Mouse (Mus musculus) right cerebral cortex, postnatal 4 days (tissue): ENCODE measurements around the gene Tardbp.
A peak's percentile ranks its signal among the peaks of the same experiment; 100 is the strongest.

ENCODE experiments used
- DNase-seq: peaks from one replicate; pipeline ENCODE4 v3.0.0-alpha.2; 2022

The Tardbp gene

DNA sequence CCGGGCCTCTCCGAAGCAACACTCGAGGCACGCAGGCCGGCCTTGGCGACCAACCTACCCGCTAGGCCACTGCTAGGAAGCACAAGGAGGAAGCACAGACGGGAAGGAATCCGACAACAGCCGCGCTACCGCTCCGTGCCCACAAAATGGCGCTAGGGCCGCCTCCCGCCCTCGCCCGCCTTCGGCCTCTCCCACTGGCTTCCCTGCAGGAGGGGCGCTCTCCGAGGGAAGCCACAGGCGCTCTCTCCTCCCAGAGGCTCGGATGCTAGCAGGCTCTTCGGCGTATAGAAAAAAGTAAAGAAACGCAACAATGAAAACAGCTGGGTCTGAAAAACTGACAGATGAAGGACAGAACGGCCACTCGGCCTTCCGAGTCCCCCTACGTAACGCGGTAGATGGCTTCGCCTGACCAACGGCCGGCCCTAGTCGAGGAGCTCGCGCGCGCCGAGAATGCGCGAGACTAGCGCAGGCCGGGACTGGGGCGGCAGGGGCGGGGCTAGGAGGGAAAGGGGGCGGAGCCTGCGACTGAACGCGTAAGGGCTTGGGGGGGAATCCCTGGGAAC lies at the start of gene Tardbp:
Tardbp (minus strand) TSS at position 397 of the 563 bp plus-strand sequence.
- peak; percentile 98 for DNase-seq

DNA sequence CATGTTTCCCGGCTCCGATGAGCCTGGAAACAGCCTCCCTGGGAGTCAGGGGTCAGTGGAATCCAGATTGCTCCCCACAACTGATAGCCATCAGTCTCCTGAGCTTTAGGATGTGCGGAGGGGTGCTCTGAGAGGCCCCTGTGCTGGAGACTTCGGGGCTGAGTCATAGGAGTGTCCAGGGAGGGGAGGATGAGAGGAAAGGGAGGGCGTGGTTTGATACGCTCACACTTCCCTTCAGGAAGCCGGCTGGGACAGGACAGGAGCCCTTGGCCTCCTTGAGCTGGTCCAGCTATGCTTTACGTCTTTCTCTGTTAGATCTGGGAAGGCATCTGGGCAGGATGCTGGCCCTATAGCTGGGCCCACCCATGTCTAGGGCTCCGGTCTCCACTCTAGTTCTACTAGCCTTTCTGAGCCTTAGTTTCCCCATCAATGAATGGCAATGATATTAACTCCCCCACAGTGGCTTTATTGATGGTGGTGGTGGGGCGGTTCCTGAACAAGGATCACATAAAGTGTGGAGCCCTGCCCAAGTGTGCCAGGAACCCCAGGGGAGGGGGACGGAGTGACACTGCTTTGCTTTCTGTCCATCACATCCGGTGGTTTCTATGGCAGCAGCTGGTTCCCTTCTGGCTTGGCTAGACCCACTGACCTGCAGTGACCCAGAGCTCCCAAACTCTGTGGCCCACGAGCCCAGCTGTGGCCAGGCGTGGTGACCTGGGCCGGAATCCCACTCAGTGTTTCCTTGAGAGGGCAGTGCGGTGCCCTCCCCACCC lies 49.6 kb upstream of the Tardbp start:
- no peak for DNase-seq

DNA sequence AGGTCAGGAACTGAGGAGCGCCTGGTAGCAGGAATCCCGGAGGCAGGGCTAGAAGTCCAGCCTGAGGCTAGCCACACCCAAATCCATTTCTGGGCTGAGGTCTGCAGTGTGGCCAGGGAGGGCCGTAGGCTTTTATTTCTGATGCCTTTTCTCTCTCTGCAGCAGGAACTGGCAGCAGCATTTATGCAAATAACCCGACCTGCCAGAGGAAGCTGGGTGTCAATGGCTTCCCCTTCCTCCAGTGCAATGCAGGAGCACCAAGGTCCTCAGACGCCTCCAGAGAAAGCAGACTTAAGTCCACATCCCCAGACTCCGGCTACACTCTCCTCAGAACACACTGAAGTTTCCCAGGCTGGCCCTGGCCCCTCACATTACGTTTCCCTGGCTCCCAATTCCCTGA lies 48.2 kb upstream of the Tardbp start:
- DNase-seq: no peak

DNA sequence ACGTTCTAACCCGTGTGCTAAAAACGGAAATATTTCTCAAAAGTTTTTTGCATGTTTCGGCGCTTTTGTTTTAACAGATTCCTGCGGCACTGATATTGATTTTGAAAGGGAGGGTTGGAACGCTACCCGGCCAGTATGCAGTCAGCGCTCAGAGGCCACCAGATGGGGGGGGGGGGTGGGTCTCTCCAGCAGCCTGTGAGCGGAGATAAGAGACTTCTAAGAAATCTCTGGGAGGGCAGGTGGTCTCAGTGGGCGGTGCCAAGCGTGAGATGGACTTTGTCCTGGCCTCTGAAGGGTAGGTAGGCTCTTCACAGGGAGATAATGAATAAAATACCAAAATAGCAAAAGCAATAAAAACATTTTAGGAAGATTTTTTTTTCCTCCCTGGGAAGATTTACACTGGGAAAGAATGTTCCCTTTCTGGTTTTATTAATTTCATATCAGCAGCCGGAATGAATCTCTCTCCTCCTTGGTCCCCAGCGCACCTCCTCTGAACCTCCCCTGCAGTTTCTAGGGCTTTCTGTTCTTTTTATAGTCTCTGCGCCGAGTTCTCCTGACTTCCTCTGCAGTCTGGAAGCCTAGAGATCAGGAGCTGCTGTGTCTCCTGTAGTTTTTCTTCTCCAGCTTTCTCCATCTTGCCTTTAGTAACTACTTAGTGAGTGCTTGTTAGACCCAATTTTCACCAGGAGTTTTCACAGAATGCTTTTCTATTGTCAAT lies 44.6 kb upstream of the Tardbp start:
- no peak for DNase-seq

DNA sequence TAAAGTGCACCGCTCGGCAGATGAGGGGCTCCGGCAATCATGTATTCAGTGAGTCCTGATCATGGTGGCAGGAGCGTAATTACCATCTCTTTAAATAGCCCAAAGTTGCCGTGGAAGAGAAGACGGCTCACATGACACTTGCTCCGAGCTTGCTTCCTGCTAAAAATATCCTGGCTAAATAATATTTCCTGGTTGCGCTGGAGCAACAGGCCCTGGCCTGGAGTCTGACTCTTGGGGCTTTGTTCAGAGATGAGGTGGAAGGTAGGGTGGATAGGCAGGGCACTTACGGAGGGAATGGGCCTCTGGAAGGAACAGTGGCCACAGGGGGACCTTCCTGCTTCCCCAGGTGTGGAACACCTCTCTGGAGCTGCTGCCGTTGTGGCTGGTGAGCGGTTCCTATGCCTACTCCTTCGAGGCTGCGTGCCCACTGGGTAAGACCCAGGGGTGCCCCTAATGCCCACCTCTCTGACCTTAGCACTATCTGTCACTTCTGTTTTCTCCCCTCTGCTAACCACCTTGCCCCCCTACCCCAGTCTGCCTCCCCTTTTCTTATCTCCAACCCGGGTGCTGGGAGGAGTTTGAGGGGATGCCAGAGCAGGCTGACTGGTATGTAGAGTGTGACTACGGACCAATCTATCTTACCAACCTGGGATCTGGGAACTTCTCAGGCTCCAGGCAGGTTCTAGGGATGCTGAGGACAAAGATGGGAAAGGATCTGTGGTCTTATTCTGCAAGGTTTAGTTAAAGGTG lies 40.4 kb upstream of the Tardbp start:
- no peak for DNase-seq

DNA sequence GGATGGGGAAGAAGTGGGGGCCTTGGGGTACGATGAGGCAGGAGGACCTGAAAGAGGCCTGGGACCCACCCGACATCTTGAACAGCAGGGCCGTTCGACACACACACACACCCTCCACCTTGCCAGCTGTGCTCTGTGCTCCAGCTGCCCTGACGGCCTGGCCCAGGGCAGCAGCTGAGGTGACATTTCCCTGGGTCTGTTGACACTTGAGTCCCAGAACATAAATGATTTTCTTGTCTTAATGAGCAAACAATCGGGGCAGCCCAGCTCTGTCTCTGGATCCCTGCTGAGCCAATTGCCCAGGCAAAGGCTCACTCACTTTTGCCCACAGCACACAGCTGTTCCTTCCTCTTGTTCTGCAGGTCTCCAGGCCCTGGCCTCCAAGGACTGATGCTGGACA lies 37.2 kb upstream of the Tardbp start:
- DNase-seq: no peak

DNA sequence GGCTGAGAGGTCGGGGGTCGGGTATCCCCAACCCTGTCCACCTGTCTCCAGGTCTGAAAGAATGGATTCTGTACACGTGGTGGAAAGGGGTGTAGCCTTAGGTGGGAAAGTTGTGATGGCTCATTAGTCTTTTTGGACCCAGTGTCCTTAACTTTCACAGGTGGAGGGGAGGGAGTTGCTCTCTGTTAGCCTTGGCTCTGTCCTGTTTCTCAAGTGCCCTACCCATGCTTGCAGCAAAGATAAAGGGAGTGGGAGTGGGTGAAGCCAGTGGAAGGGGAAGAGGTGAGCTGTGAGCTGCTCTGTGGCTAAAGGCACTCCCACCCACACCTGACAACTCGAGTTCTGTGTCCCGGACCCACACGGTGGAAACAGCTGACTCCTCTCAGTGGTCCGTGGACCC lies 36.5 kb upstream of the Tardbp start:
- DNase-seq: no peak

DNA sequence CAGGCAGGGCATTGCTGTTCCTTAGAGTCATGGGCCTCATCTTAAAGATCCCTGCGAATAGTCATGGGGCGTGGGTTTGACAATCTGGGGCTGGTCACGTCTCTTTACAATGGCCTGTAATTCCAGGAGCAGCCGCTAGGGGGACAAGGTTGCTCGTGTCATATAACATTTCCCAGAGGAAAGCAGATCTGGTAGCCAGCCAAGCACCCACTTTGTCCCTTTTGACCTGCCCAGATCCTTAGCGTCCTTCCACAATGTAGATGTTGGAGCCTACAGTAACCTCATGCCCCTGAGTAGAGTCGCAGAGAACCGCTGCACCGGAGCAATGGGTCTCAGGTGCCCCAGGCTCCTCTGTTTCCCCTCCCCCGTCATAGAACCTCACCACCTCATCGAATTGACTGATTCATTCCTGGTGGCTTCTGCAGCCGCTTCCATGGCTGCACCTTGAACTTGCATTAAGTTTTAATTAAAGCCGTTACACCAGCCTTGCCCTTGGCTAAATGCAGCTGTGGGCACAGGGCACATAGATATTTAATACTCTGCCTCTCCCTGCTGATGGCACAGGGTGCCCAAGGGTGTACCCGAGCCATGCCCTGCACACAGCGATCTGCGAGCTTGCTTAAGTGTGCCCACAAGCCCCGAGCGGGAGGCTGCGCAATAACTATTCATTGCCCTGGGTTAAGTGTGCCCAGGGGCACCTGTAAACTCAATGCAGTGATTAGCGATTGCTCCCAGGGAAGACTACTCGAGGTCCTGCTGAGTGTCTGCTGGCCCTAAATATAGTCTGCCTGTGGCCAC lies 35.5 kb upstream of the Tardbp start:
- peak; percentile 73 for DNase-seq

DNA sequence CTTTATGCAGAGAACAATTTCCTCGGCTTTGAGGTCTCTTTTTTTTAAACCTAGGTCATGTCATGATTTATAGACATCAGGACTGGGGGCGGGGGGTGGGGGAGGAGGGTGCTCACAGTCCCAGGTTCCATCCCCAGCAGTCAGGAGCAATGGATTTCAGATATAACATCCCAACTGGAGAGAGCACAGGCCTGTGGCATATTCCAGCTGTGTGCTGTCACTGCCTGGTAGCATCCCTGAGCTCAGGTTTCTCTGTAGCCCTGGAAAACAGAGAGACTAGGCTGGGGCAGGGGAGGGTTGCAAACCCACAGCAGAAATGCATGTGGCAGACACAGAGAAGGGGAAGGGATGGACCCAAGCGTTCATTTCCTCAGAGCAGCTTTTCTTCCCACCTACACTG lies 33.4 kb upstream of the Tardbp start:
- no peak for DNase-seq

DNA sequence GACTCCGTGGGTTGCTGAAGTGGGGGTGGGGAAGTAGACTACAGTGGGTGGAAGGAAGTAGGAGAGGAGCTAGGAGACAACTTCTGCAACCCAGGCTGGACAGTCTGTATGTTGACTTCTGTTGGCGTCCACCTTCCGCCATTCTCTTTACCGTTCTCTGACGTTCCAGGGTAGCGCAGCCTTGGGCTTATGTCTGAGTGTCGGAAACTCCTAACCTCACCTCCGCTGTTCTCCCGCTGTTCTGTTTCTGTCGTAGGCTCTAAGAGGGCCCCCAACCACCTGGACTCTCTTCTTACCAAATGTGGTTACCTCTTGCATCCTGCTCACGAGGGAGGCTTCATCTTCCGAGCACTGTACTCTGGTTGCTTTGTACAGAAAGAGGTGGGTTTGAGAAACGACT lies 31.0 kb upstream of the Tardbp start:
- DNase-seq: no peak

DNA sequence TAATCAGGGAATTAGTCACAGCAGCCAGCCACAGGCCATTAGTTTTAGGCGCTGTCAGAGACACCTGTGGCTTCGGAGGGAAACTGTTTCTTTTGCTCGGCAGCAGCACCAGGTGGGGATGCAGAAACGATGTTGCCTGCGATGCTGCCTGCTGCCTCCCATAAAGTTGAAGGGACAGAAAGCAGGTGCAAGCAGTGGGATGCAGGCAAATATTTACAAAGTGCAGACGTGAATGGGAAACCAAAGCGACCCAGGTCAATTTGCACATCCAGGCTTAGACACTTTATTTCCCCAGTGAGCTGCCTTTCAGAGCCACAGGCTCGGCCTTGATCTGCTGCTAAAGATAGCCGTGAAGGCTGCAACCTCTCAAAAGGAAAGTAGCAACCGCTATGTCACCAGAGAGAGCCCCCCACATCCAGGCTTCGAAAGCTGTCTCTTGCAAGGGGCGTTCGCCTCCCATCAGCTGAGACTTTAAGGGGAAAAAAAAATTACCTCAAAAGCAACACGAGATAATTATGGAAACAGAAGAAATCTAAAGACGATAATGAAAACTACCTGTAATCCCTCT lies 30.0 kb upstream of the Tardbp start:
- DNase-seq: no peak

DNA sequence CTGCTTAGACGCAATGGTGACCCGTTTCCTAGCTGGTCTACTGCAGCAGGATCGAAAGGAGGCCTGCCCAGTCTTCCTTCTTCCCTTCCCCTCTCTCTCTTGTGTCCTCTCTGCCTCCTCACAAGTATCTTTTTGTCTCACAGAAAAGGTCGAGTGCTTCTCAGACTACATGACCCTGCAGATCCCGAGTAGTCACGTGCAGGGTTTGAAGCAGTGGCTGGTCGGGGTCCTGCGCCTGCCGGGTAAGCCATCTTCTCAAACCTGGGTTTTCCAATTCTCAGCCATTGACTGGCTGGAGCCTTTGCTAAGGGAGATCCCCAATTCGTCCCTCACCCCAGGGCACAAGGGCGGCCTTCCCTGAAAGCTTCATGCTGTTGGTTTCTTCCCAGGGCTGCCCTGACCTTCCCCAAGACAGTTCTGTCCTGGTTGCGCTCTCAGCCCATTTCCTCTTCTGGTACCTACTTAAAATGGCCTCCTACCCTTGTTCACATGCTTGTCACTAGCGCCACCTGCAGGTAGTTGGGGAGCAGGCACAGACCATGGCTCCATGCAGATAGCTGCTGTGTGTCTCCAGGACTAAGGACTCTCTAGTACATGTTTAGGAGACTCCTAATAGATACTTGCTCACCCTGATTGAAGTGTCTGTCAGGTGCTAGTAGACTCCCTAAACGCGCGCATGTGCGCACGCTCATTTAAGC lies 28.0 kb upstream of the Tardbp start:
- peak; percentile 28 for DNase-seq

DNA sequence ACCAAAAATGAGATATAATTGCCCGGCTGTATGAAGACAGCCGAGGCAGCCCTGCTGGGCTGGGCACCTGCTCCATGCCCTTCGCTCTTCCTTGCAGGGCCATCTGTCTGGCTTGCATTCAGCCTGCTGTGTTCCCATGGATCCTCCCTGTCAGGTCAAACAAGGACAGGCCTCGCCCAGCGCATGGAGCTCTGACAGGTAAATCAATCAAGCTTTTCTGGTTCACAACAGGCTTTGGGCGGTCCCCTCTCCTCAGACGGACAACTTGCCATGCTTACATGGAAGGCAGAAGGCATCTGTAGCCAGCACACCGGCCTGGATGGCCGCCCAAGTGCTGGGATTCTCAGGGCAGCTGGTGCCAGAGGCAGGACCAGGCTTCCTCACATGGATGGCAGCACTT lies 24.2 kb upstream of the Tardbp start:
- no peak for DNase-seq

DNA sequence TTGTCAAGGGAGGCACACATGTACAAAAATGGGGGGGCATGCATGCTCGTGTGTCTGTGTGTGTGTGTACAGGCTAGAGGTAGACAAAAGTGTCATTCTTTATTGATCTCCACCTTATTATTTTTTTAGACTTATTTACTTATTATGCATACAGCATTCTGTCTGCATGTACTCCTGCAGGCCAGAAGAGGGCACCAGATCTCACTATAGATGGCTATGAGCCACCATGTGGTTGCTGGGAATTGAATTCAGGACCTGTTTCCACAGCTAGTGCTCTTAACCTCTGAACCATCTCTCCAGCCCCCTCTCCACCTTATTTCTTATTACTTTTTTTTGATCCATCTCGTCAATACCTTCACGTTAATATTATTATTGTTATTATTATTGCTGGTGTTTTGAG lies 22.5 kb upstream of the Tardbp start:
- DNase-seq: no peak

DNA sequence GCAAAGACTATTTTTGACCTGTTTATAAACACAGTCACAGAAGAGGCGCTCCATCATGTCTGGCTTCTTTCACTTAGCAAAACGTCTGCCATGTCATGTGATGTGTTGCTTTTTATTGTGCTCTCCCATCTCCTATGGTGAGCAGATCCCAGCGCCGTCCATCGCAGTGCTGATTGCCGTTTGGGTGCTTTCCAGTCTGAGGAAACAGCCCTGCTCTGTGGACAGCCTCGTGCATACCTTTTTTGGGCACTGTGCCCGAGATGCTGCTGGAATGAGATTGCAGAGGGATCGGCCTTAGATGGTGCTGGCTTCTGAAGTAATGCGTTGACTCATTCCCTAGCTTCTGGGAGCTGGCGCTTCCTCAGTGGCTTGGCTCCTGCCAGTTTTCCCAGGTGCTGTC lies 19.8 kb upstream of the Tardbp start:
- no peak for DNase-seq

DNA sequence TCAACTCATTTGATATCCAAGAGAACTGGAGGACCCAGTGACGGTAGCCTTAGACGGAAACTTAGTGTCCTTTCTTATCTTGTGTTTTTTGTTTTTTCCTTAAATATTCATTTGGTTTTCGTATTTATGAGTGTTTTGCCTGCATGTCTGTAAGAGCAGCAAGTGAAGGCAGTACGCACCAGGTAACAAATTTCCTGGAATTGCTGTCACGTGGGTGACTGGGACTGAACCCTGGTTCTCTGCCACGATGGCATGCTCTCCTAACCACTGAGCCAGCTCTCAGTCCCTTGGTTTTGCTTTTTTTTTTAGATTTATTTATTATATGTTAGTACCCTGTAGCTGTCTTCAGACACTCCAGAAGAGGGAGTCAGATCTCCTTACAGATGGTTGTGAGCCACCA lies 18.1 kb upstream of the Tardbp start:
- DNase-seq: no peak

DNA sequence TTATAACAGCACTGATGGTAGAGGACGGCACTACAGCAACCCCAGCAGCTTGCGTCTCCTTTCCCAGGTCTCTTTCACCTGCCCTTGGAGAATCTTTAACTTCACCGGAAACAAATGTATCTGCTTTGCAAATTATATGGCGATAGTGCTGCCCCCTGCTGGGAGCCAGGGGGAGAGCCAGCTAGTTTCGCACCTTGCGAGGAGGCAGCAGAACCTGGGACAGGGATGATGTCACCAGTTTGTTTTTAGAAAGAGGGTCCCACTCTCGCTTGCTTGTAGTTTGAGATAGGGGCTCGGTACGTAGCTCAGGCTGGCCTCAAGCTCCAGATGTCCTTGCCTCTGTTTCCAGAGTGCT lies 17.3 kb upstream of the Tardbp start:
- DNase-seq: peak; percentile 76

DNA sequence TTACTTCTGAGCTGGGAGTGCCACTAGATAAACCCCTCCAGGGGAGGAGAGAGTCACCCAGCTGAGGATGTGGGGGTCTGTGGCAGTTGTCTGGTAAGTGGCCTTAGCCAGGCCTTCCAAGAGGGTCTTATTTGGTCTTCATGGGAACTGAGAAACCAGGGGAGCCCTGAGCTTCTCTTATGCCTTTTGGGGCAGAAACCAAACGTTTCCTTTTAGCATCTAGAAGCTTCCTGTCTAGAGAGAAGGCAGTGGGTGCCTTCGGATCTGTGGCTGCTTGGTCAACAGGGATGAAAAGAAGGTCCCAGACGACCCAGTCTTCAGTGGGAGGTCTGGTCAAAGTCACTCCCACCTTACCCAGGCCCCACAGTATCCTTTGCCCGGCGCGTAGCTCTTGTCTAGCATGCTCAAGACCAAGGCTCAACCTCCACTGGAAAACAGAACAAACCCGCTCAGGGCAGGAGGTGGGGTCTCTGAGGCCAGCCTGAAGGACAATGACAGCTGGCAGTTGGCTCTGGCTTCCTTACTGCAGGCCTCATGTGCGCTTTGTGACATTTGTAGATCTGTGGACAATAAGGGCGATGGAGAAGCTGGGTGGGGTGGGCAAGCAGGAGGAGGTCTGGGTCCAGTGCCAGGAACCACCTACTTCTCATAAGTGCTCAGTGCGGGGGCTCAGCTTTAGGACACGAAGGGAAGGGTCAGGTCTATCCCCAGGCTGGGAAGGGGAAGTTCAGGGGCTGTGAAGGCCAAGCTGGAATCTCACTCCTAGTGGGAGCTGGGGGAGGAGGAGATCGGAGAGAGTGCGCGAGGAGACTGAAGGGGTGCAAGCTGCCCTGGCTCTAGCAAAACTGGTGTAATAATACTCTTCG lies 16.7 kb upstream of the Tardbp start, which contains the start of gene Gm572:
Gm572 (plus strand) TSS at position 27 of the 866 bp plus-strand sequence.
- DNase-seq: no peak

DNA sequence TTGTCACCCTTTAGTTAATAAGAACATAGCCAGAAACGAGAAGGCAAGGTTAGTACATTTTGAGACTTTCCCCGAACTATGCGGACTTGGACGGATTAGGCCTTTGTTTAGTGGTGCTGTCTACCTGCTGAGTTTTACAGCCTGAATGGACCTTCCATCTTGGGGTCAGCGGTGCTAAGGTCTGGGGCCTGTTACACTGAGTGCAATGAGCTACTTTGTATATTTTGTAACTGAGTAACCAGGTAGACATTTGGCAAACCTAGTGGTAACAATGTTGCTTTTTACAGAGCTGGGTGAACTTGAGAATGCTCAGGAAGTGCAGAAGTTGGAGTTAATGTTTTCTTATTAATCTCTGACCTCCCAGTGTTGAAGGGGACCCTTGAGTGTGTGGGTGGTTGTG lies 14.3 kb upstream of the Tardbp start:
- DNase-seq: no peak

DNA sequence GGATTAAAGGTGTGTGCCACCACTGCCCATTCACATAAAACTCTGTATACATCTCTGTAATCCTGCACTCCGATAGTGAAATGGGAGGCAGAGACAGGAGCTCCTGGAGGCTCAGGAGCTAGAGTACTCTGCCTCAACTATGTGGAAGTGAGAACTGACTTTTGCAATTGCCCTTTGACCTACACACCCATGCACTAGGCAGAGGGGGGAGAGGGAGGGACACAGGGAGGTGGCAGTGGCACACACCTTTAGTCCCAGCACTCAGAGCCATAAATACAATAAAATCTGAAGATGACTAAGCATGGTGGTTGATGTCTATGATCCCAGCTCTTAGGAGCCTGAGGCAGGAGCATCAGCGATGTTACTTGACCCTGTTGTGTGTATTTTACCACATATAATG lies 12.6 kb upstream of the Tardbp start:
- no peak for DNase-seq

DNA sequence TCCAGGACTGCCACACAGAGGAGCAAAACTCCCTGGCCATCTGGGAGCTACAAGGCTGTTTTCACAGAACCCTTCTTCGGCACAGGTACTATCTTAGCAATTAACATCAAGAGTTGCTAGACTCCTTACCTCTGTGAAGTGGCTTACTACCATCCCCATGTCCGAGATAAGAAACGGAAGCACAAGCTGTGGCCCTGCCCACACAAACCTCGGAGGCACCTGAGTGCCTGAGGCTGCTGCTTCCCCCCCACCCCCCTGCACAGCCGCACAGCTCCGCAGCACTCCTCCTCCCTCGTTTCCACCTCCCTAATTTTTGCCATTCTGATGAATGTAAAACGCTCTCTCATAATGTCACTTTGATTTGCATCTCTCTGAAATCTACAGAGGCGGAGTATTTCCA lies 11.5 kb upstream of the Tardbp start:
- no peak for DNase-seq
